Comparison of ENCODE assay signal across 27 mouse cellular contexts in genomic region chr7:109460698-109461097, GRCm38 (mm10). TPM values are rescaled to one million over a fixed set of nuclear protein-coding genes. Genes with fewer than 3 reads are reported as not detected.
"Had no signal": no experiment of that assay in that cellular context is flagged by ENCODE, and none has a peak within 500 bp of the region (broad histone marks: within the 10 kb centered on the region; RNA-seq: fewer than 3 reads in every experiment).

No protein-coding gene starts in this region.

- H3K4me1 ChIP-seq: hindbrain, embryonic 13.5 days; kidney, embryonic 15.5 days; limb, embryonic 15.5 days had no signal

- ATAC-seq: hindbrain, embryonic 16.5 days; intestine, embryonic 16.5 days had no signal

- H3K27me3 ChIP-seq: heart, embryonic 12.5 days; hindbrain, embryonic 13.5 days; kidney, embryonic 15.5 days; limb, embryonic 13.5 days; limb, embryonic 15.5 days had no signal

- H3K9ac ChIP-seq: heart, embryonic 12.5 days; hindbrain, embryonic 13.5 days; kidney, embryonic 15.5 days; limb, embryonic 13.5 days; limb, embryonic 15.5 days; liver, embryonic 14.5 days had no signal

- DNase-seq: gastrocnemius, postnatal 14 days; gastrocnemius, postnatal 36 days; heart, adult 2 months; heart, postnatal 10 days; kidney, adult 11 months; kidney, adult 2 months; kidney, adult 9 months; kidney, postnatal 14 days; kidney, postnatal 36 days; layer of hippocampus, adult 9-11 months; layer of hippocampus, postnatal 36 days; left cerebral cortex, postnatal 4 days had no signal

- H3K4me2 ChIP-seq: heart, embryonic 12.5 days; hindbrain, embryonic 13.5 days; kidney, embryonic 15.5 days; limb, embryonic 13.5 days; limb, embryonic 15.5 days had no signal

- H3K36me3 ChIP-seq: heart, embryonic 12.5 days; hindbrain, embryonic 13.5 days; kidney, embryonic 15.5 days; limb, embryonic 13.5 days; limb, embryonic 15.5 days had no signal

- H3K27ac ChIP-seq: heart, adult 2 months; hindbrain, embryonic 13.5 days; kidney, embryonic 15.5 days; kidney, postnatal 0 days; limb, embryonic 13.5 days; limb, embryonic 15.5 days; liver, embryonic 14.5 days had no signal

- H3K4me3 ChIP-seq: heart, adult 2 months; heart, embryonic 12.5 days; hindbrain, embryonic 13.5 days; kidney, embryonic 15.5 days; limb, embryonic 13.5 days; limb, embryonic 15.5 days had no signal

- H3K9me3 ChIP-seq: heart, embryonic 12.5 days; hindbrain, embryonic 13.5 days; kidney, embryonic 15.5 days; limb, embryonic 13.5 days; limb, embryonic 15.5 days had no signal

RNA-seq across cellular contexts. Expression of gene Stk33, which starts 21.8 kb away (rescaled TPM):
- total RNA-seq: gastrocnemius, postnatal 14 days; gastrocnemius, postnatal 36 days; heart, adult 2 months; heart, postnatal 10 days; heart, postnatal 25 days; hematopoietic stem cell, adult 5-6 weeks; liver, adult 2 months had no signal
- polyA plus RNA-seq: large intestine, adult 2 months; liver, adult 2 months; liver, embryonic 14.5 days; liver, embryonic 16.5 days had no signal

RNA-seq across cellular contexts. Expression of gene Trim66, which starts 47.2 kb away (rescaled TPM):
- polyA plus RNA-seq: heart, embryonic 12.5 days; kidney, embryonic 15.5 days; limb, embryonic 11.5 days had no signal
